Mouse (Mus musculus) megakaryocyte, embryonic 14.5 days (primary cell): ENCODE results near the gene Banp.

Experiments
- FLI1 ChIP-seq: IDR thresholded peaks from 2 replicates; pipeline ENCODE4 v1.6.1; 2012; ENCODE audit warnings: low read length, inconsistent platforms, mixed read lengths
- GATA1 ChIP-seq: IDR thresholded peaks from 3 replicates; pipeline ENCODE4 v1.6.1; 2012; ENCODE audit warnings: mixed read lengths, low read length, inconsistent platforms, borderline replicate concordance

DNA sequence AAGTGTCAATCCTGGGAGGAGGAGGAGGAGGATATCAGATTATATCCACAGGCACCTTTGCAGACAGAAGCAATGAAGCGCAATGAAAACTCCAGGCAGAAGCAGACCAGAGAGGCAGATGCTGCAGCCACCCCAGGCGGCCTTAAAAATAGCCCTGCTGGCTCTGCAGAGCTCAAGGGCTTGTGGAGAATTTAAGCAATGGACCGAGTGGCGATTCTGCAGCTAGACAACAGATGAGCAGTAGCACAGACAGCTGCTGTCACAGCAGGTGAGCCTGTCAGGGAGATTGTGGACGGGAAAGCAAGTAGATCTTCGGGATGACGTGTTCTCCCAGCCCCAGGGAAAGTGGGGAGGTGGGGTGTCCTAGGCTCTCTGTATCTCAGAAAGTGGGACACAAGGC, 81.4 kb downstream of the Banp start:
- TF ChIP-seq GATA1 (no peak), FLI1 (no peak)
